Mouse (Mus musculus) limb, embryonic 13.5 days (tissue): ENCODE data around the gene Ryk. TPM values are rescaled to one million over a fixed set of nuclear protein-coding genes. Genes with fewer than 3 reads are reported as not detected.
A peak's percentile ranks its signal among the peaks of the same experiment; 100 is the strongest.

Experiments used
- ATAC-seq: fragments of 200-750 bp; cut with Nextera tagmentation; 2 replicates; pipeline ENCODE4 v1.8.0; 2017; ENCODE audit warnings: low read depth, moderate number of reproducible peaks, moderate TSS enrichment; ENCODE audit not compliant: low FRiP score
- H3K27ac ChIP-seq: fragments of 300-500 bp; sonication (generic); 2 replicates; pipeline ENCODE4 v1.5.1; 2015; ENCODE audit warnings: inconsistent platforms, mild to moderate bottlenecking, moderate library complexity
- H3K27me3 ChIP-seq: fragments of 300-500 bp; sonication (generic); 2 replicates; pipeline ENCODE4 v1.6.1; 2015; ENCODE audit warnings: mild to moderate bottlenecking, inconsistent platforms
- H3K36me3 ChIP-seq: fragments of 300-500 bp; sonication (generic); 2 replicates; pipeline ENCODE4 v1.6.1; 2015; ENCODE audit warnings: inconsistent platforms, mild to moderate bottlenecking, moderate library complexity
- H3K4me1 ChIP-seq: fragments of 300-500 bp; sonication (generic); 2 replicates; pipeline ENCODE4 v1.6.1; 2015; ENCODE audit warnings: inconsistent platforms
- H3K4me2 ChIP-seq: fragments of 300-500 bp; sonication (generic); replicated peaks from 2 replicates; pipeline ENCODE4 v1.6.1; 2015; ENCODE audit warnings: inconsistent platforms, mild to moderate bottlenecking, moderate library complexity
- H3K4me3 ChIP-seq: fragments of 300-500 bp; sonication (generic); 2 replicates; pipeline ENCODE4 v1.5.1; 2015; ENCODE audit warnings: moderate library complexity, mild to moderate bottlenecking, inconsistent platforms
- H3K9ac ChIP-seq: fragments of 300-500 bp; sonication (generic); 2 replicates; pipeline ENCODE4 v1.6.1; 2015; ENCODE audit warnings: mild to moderate bottlenecking, inconsistent platforms
- H3K9me3 ChIP-seq: fragments of 300-500 bp; sonication (generic); 2 replicates; pipeline ENCODE4 v1.6.1; 2016; ENCODE audit warnings: inconsistent platforms
- WGBS: fragments of 180-500 bp; shearing (Covaris S2); methylation state at CpG from one replicate; pipeline ENCODE4 v1.1.7; 2015; 5-methylcytosine and 5-hydroxymethylcytosine counted together
- polyA plus RNA-seq: library from polyadenylated mRNA; unstranded; fragments of >200 nt; fragmentation: Nextera tagmentation; extraction: Ambion mirVana; gene quantifications from 2 replicates; pipeline ENCODE4 v1.2.1, GENCODE M21; 2015

The Ryk gene
- polyA plus RNA-seq, 1 experiment from 2014 or later, result 24.5 TPM

DNA sequence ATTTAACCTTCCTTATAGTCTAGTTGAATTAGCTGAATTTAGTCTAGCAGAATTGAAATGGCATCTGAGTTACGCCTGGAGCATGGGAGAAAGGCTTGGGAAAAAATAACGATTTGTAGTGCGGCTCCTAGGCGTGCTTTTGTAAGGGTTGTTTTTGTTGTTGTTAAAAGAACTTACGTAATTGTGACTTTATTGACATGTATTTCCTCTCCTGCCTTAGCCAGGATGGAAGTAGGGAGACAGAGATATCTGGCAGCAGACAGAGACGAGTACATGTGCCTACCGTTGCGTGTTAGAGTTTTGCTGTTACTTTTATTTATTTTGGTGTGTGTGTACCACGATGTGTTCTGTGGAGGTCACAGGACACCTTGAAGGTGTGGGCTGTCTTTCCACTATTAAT lies 1.6 kb downstream of the Ryk start:
- WGBS, result 34% methylated on average over 9 of the region's 9 CpGs
- Histone ChIP-seq H3K27me3 (no peaks in the 10 kb centered on the region), H3K9ac (peak overlapping the region; percentile 98), H3K36me3 (no peaks in the 10 kb centered on the region), H3K4me1 (peaks cover 65% of the 10 kb centered on the region), H3K4me3 (peak overlapping the region; percentile 95), H3K27ac (no peak overlapping the region), H3K4me2 (peak overlapping the region; percentile 77), H3K9me3 (no peaks in the 10 kb centered on the region)
- no peak for ATAC-seq

DNA sequence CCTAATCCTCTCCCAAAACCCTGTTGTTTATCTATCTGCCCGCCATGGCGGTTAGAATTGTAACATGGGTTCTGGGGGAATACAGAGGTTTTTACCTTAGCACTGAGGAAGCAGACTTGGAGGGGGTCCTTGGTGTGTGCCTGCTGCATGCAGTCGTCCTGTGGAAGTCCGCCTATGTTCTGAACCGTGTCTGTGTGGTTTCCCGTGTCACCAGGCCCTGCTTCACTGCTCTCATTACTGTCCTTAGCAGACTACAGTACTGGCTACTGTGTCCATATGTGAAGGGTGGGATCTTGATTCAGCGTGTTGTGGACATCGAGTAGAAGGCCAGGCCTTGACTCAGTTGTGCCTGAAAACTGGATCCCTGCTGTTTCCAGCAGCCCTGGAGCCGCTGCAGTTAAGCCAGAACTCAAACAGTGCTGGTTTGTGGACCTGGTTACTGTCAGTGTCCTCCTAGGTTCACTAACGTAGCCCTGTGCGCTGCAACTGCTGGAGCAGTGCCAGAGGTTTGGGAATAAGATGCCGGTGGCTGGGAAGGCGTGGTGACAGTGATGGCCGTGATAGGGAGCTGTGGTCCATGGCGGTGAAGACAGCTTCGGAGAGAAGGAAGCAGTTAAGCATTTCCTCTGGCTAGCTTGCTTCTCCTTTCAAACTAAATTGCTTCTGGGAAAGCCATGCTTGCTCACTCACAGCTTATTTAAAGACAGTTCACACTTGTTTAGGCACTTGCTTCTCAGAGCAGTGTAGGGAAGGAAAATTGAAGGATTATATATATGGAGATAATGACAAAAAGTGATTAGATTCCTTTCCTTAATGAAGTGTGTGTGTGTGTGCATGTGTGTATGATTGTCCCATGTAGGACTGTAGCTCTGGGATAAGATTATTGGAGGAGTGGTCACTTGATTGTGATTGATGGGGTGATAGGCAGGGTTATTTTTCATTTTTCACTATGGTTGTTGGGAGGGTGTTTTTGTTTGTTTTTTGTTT lies 6.4 kb downstream of the Ryk start:
- no peaks in the 10 kb centered on the region for H3K27me3 ChIP-seq
- H3K27ac ChIP-seq, result peak overlapping the region; percentile 72
- no peak for ATAC-seq
- peak overlapping the region; percentile 2; the same call in 1 of the 2 replicates for H3K9ac ChIP-seq
- 16% methylated on average over 16 of the region's 16 CpGs for whole genome bisulfite sequencing
- H3K4me1 ChIP-seq, result peaks cover 85% of the 10 kb centered on the region
- peak overlapping the region; percentile 8; the same call in 1 of the 2 replicates for H3K4me3 ChIP-seq
- H3K9me3 ChIP-seq, result no peaks in the 10 kb centered on the region
- peak overlapping the region; percentile 47 for H3K4me2 ChIP-seq
- H3K36me3 ChIP-seq, result no peaks in the 10 kb centered on the region

DNA sequence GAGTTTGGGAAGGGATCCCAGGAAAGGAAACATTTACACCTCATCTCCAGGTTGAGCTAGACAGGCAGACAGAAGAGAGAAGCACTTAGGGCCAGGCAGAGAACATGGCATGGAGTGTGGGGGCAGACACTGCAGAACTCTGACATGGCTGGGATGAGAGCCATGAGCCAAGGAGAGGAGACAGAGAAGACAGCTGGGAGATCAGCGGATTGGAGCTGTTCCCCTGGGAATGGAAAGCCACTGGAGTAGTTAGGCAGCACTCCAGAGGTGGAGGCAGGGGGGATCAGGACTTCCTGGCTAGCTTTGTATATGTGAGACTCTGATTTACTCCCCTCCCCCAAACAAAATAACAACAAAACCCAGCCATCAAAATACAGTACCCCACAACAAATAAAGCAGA lies 7.1 kb downstream of the Ryk start:
- H3K27ac ChIP-seq, result no peak overlapping the region
- H3K4me1 ChIP-seq, result peaks cover 85% of the 10 kb centered on the region
- no peak overlapping the region for H3K4me2 ChIP-seq
- H3K27me3 ChIP-seq, result no peaks in the 10 kb centered on the region
- WGBS, result 38% methylated on average over 1 of the region's 1 CpGs
- H3K9me3 ChIP-seq, result no peaks in the 10 kb centered on the region
- H3K36me3 ChIP-seq, result no peaks in the 10 kb centered on the region
- H3K4me3 ChIP-seq, result no peak overlapping the region
- no peak overlapping the region for H3K9ac ChIP-seq
- no peak for ATAC-seq

DNA sequence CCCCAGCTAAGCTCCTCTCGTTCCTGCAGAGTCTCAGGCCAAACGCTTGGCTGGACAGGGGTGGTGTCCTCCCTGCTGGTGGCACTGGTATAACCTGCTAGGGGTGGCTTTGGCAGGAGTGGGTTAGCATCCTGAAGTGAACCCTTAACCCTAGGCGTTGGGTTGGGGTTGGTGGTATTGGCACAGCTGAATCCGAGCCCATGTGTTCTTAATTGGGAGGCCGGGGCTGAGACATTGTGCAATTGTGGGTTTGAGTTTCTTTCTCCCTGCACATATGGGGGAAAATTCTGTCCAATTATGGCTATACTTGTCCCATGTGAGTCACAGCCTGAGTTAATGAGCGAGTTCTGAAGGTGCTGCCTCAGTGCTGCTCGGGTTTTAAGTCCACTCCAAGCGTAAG lies 7.8 kb downstream of the Ryk start:
- no peaks in the 10 kb centered on the region for H3K27me3 ChIP-seq
- 23% methylated on average over 8 of the region's 8 CpGs for WGBS
- no peaks in the 10 kb centered on the region for H3K9me3 ChIP-seq
- peaks cover 85% of the 10 kb centered on the region for H3K4me1 ChIP-seq
- peak; percentile 30; the same call in 1 of the 2 replicates for ATAC-seq
- H3K4me2 ChIP-seq, result peak overlapping the region; percentile 36
- no peak overlapping the region for H3K4me3 ChIP-seq
- H3K9ac ChIP-seq, result no peak overlapping the region
- H3K36me3 ChIP-seq, result no peaks in the 10 kb centered on the region
- H3K27ac ChIP-seq, result peak overlapping the region; percentile 44; the same call in 1 of the 2 replicates

DNA sequence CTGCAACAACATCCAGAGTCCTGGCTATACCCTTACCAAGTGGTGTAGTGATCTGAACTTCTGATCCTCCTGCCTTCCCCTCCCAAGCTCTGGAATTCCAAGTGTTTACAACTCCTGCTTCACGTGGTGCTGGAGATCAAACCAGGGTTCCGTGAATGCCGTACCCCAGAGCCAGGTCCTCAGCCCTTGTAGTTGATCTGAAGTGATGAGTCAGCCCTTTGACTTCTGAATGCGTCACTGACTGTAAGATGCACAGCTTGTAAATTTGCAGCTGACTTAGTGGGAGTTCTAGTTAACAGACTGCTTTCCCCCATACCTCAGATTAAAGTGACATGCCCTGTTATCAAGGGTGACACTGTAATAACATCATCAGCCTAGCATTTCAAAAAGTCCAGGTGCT lies 8.9 kb downstream of the Ryk start:
- Histone ChIP-seq H3K4me2 (no peak overlapping the region), H3K36me3 (no peaks in the 10 kb centered on the region), H3K4me1 (peaks cover 93% of the 10 kb centered on the region), H3K27ac (no peak overlapping the region), H3K27me3 (no peaks in the 10 kb centered on the region), H3K9me3 (no peaks in the 10 kb centered on the region), H3K9ac (no peak overlapping the region), H3K4me3 (no peak overlapping the region)
- WGBS, result 23% methylated on average over 4 of the region's 4 CpGs
- ATAC-seq, result no peak

DNA sequence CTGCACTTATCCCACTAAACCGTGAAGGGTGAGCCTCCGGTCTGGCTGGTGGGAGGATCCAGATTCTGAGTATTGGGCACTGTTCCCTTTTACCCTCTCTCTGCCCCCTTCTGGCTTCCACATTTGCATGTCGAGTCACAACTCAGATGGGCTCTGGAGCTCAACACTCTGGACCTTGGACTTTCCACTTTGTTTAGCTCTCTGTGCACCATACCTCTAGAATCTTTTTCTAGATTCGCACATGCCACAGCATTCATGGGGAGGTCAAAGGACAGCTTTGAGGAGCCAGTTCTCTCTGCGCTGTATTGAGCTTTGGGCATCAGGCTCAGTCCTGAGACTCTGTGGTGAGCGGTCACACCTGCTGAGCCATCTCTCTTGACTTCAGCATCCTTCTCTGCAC lies 11.1 kb downstream of the Ryk start:
- H3K4me2 ChIP-seq, result no peak overlapping the region
- H3K27me3 ChIP-seq, result no peaks in the 10 kb centered on the region
- H3K9ac ChIP-seq, result no peak overlapping the region
- no peaks in the 10 kb centered on the region for H3K36me3 ChIP-seq
- no peak for ATAC-seq
- H3K27ac ChIP-seq, result no peak overlapping the region; the same call in 1 of the 2 replicates
- 74% methylated on average over 6 of the region's 6 CpGs for WGBS
- no peak overlapping the region for H3K4me3 ChIP-seq
- no peaks in the 10 kb centered on the region for H3K9me3 ChIP-seq
- peaks cover 76% of the 10 kb centered on the region for H3K4me1 ChIP-seq

DNA sequence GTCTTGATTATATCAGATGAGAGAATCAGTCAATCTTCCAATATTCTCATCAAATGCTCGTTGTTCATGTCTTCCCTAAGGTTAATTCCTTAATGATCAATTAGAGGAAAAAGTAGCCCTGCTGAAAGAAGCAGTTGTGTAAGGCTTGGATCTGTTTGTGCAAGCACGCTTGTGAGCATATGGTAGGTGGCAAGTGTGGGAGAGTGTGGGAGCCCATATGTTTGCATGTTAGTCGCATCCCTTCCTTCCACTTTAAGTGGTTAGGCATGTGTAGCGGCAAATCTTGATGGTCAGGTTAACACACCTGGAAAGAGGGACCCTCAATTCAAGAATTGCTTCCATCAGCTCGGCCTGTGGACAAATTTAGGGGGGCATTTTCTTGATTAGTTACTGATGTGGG lies 11.6 kb downstream of the Ryk start:
- H3K4me1 ChIP-seq, result peaks cover 71% of the 10 kb centered on the region
- no peaks in the 10 kb centered on the region for H3K27me3 ChIP-seq
- no peak for ATAC-seq
- H3K27ac ChIP-seq, result no peak overlapping the region
- no peak overlapping the region for H3K4me3 ChIP-seq
- no peaks in the 10 kb centered on the region for H3K9me3 ChIP-seq
- WGBS, result 69% methylated on average over 5 of the region's 5 CpGs
- no peaks in the 10 kb centered on the region for H3K36me3 ChIP-seq
- no peak overlapping the region for H3K4me2 ChIP-seq
- H3K9ac ChIP-seq, result no peak overlapping the region

DNA sequence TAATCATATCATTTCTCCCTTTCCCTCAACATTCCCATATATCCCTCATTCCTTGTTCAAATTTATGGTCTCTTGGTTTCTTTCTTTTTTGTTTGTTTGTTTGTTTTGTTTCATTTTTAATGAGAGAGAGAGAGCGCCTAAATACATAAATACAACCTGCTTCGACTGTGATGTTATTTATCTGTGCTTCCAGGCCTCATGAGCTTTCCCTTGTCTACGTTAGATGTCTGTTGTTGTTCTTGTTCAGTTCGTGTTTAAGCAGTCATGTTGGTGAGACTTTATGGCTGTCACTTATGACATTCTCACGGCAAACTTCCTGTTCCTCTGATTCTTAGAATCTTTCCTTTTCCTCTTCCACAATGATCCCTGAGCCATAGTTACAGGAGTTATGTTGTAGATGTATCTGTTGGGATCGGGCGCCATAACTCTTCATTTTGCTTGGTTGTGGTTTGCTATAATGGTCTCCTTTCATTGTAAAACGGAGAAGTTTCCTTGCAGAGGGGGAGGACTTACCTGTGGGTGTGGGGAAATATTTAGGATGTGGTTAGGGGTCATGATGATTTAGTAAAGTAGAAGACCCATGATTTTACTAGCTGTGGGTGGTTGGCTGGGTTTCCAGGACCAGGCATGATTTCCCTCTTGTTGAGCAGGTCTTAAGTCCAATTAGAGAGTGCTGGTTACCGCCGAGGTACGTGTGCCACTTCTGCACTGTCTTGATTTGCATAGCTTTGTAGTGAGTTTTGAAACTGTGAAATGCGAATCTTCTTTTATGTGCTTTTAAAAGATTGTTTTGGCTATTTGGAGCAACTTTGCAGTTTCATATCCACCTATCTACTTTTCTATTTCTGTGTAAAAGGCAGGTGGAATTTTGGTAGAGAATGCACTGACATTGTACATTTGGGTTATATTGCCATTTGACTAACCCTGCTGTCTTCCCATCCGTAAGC lies 17.6 kb downstream of the Ryk start:
- H3K27ac ChIP-seq, result no peak overlapping the region
- peaks cover 37% of the 10 kb centered on the region for H3K4me1 ChIP-seq
- H3K4me3 ChIP-seq, result no peak overlapping the region
- H3K9me3 ChIP-seq, result no peaks in the 10 kb centered on the region
- WGBS, result 84% methylated on average over 13 of the region's 13 CpGs
- ATAC-seq, result no peak
- no peak overlapping the region for H3K4me2 ChIP-seq
- H3K27me3 ChIP-seq, result no peaks in the 10 kb centered on the region
- H3K9ac ChIP-seq, result no peak overlapping the region
- peaks cover 9% of the 10 kb centered on the region for H3K36me3 ChIP-seq

DNA sequence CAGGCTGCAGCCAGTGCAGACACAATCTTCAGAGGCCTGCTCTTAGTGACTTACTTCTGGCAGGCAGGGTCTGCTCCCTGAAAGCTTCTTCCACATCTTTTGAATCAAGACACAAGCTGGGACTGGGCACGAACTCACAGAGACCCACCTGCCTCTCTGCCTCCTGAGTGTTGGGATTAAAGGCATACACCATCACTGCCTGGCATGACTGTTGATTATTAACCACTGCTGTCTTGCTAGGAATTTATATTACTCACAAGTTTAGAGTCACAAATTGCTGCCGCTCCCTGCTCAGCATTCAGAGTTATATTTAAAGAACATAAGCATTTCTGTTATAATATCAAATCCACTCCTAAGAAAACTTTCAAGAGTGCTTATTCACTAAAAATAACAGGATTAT lies 23.1 kb downstream of the Ryk start:
- Histone ChIP-seq H3K4me3 (no peak overlapping the region), H3K27me3 (no peaks in the 10 kb centered on the region), H3K27ac (peak overlapping the region; percentile 56), H3K36me3 (peaks cover 24% of the 10 kb centered on the region), H3K4me2 (no peak overlapping the region), H3K4me1 (peaks cover 53% of the 10 kb centered on the region), H3K9me3 (no peaks in the 10 kb centered on the region), H3K9ac (no peak overlapping the region)
- no peak for ATAC-seq
- 60% methylated on average over 2 of the region's 2 CpGs for WGBS

DNA sequence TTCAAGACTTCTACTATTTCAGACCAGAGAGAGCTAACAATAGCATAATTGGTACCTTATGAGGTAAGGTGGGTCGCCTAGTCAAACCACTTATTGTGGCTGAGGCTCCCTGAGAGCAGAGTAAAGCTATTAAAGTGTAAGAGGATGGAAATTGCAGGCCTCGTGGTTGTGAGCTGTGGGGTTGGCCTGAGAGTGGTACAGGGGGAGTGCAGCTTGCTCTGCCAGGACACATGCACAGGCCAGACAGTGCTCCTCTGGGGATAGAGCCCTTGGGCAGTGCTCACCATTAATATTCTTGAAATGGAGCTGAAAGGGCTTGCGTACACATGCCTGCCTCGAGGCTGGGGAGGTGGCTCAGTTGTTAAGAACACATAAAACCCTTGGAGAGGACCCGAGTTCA lies 23.6 kb downstream of the Ryk start:
- Histone ChIP-seq H3K27me3 (no peaks in the 10 kb centered on the region), H3K36me3 (peaks cover 24% of the 10 kb centered on the region), H3K4me2 (no peak overlapping the region), H3K9ac (no peak overlapping the region), H3K27ac (peak overlapping the region; percentile 56), H3K4me1 (peaks cover 54% of the 10 kb centered on the region), H3K4me3 (no peak overlapping the region), H3K9me3 (no peaks in the 10 kb centered on the region)
- WGBS, result 43% methylated on average over 5 of the region's 5 CpGs
- ATAC-seq, result peak; percentile 59; the same call in 1 of the 2 replicates

DNA sequence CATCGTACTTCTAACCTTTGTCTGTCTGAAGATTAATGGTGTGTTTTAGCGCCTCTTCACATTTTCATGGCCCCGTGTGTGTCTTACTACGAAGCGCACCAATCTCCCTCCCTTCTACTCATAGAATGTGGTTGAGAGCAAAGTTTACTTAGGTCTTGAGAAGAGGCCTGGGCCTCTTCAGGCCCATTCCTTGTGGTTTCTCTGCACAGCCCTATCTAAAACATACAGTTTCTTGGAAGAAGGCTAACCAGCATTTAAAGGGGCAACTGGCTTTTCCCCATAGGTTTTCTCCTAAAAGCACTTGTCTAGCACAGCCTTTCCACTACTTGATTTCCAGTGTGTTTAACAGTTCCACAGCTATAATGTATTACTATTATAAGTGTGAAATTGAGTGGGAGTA lies 24.7 kb downstream of the Ryk start:
- H3K27me3 ChIP-seq, result no peaks in the 10 kb centered on the region
- H3K4me3 ChIP-seq, result no peak overlapping the region
- H3K27ac ChIP-seq, result no peak overlapping the region
- WGBS, result 73% methylated on average over 5 of the region's 5 CpGs
- H3K36me3 ChIP-seq, result peaks cover 24% of the 10 kb centered on the region
- H3K4me1 ChIP-seq, result peaks cover 62% of the 10 kb centered on the region
- no peak overlapping the region for H3K9ac ChIP-seq
- ATAC-seq, result 0 out of 2 replicates have a peak, but pooled peaks have one; percentile 10
- no peaks in the 10 kb centered on the region for H3K9me3 ChIP-seq
- H3K4me2 ChIP-seq, result no peak overlapping the region

DNA sequence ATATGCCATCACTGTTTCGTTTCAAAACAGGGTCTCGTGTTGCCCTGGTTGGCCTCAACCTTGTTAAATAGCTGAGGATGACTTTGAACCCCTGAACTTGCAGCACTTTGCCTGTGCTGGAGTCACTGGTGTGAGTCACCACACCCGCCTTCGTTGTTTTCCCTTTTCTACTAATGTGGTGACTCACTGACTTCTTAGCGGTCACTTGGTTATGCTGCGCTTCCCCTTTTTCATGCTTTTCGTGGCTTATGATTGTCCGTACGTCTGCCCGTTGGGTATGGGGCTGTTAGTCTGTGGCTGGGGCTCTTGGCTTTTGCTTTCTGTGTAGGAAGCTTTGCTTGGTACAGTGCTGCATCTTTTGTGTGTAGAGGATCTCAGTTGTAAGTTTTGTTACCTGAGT lies 25.2 kb downstream of the Ryk start:
- no peak overlapping the region for H3K4me3 ChIP-seq
- peaks cover 67% of the 10 kb centered on the region for H3K4me1 ChIP-seq
- H3K27me3 ChIP-seq, result no peaks in the 10 kb centered on the region
- no peaks in the 10 kb centered on the region for H3K9me3 ChIP-seq
- H3K36me3 ChIP-seq, result peaks cover 24% of the 10 kb centered on the region
- ATAC-seq, result no peak
- no peak overlapping the region for H3K4me2 ChIP-seq
- 95% methylated on average over 10 of the region's 10 CpGs for WGBS
- H3K27ac ChIP-seq, result no peak overlapping the region
- no peak overlapping the region for H3K9ac ChIP-seq
